Comparison of ENCODE assay signal across 8 mouse cellular contexts in genomic region chr8:22193432-22194010, GRCm38 (mm10). TPM values are rescaled to one million over a fixed set of nuclear protein-coding genes. Genes with fewer than 3 reads are reported as not detected.
DNase-seq lines count a peak whose midpoint lies in the region; ATAC-seq and TF ChIP-seq lines count a peak whose summit lies in the region.

No protein-coding gene starts in this region.

- H3K27me3 ChIP-seq in heart, embryonic 10.5 days (ENCODE audit: insufficient read depth, poor library complexity, severe bottlenecking), result no peaks in the 10 kb centered on the region
- H3K27me3 ChIP-seq in ES-Bruce4 (ENCODE audit: control insufficient read depth, insufficient read depth, low read length, poor library complexity, severe bottlenecking), result no peaks in the 10 kb centered on the region; the same call in 1 of the 2 replicates
- H3K27me3 ChIP-seq in limb, embryonic 12.5 days, result no peaks in the 10 kb centered on the region
- H3K27me3 ChIP-seq in midbrain, embryonic 14.5 days (ENCODE audit: control insufficient read depth, insufficient read depth, low read length), result no peaks in the 10 kb centered on the region

- peak overlapping the region; percentile 99 for H3K9ac ChIP-seq in ES-Bruce4 (ENCODE audit: low read depth, poor library complexity, severe bottlenecking)
- H3K9ac ChIP-seq in limb, embryonic 12.5 days (replicated peaks), result peak overlapping the region; percentile 89
- peak overlapping the region; percentile 94 for H3K9ac ChIP-seq in midbrain, embryonic 14.5 days (replicated peaks; ENCODE audit: low read length)

- no peak for TF ChIP-seq POLR2A in ES-Bruce4 (IDR thresholded peaks at IDR 0.05; ENCODE audit: insufficient read depth, low read length)

- TF ChIP-seq EP300 in ES-Bruce4 (IDR thresholded peaks at IDR 0.05; ENCODE audit: insufficient read depth, low read depth, low read length), result no peak

- H3K4me1 ChIP-seq in heart, embryonic 10.5 days, result peaks cover 12% of the 10 kb centered on the region
- peaks cover 2% of the 10 kb centered on the region for H3K4me1 ChIP-seq in ES-Bruce4 (ENCODE audit: control insufficient read depth, insufficient read depth, low read length)
- H3K4me1 ChIP-seq in limb, embryonic 12.5 days (replicated peaks), result peaks cover 13% of the 10 kb centered on the region
- peaks cover 14% of the 10 kb centered on the region for H3K4me1 ChIP-seq in midbrain, embryonic 14.5 days (ENCODE audit: control insufficient read depth, insufficient read depth, low read length)

- peak; percentile 50 for ATAC-seq in erythroid progenitor cell, adult 5-6 weeks (replicated peaks; ENCODE audit: low FRiP score, poor library complexity, severe bottlenecking)
- peak; percentile 45; the same call in 1 of the 2 replicates for ATAC-seq in limb, embryonic 12.5 days (ENCODE audit: insufficient number of reproducible peaks, insufficient read depth, low FRiP score, low TSS enrichment, low read depth)
- no peak for ATAC-seq in midbrain, embryonic 14.5 days (ENCODE audit: low FRiP score, low TSS enrichment)

- H3K27ac ChIP-seq in heart, embryonic 10.5 days, result peak overlapping the region; percentile 98
- peak overlapping the region; percentile 50; the same call in 1 of the 2 replicates for H3K27ac ChIP-seq in ES-Bruce4 (ENCODE audit: insufficient read depth, low read length)
- peak overlapping the region; percentile 99 for H3K27ac ChIP-seq in limb, embryonic 12.5 days
- peak overlapping the region; percentile 97 for H3K27ac ChIP-seq in midbrain, embryonic 14.5 days (replicated peaks; ENCODE audit: low read depth, low read length)

- intact Hi-C loops in heart, postnatal 36 days (cut with DNase I), result loop anchor here (2.0 to 10.0 kb wide), 4 partner anchors 33 to 204 kb away; partner anchors contain the start of genes Slc25a15 and Thsd1

- no peak for DNase-seq in heart, embryonic 10.5 days (ENCODE audit: low spot score)
- DNase-seq in heart, postnatal 36 days, result no peak
- DNase-seq in midbrain, embryonic 14.5 days, result no peak
- no peak for DNase-seq in right cerebral cortex, postnatal 10 days (ENCODE audit: low spot score in 2 of 2)
- no peak for DNase-seq in layer of hippocampus, postnatal 14 days (ENCODE audit: low spot score in 2 of 2)

- H3K4me3 ChIP-seq in heart, embryonic 10.5 days, result peak overlapping the region; percentile 87
- peak overlapping the region; percentile 88 for H3K4me3 ChIP-seq in ES-Bruce4 (ENCODE audit: low read depth, low read length)
- H3K4me3 ChIP-seq in limb, embryonic 12.5 days (replicated peaks), result peak overlapping the region; percentile 76
- peak overlapping the region; percentile 83 for H3K4me3 ChIP-seq in midbrain, embryonic 14.5 days (replicated peaks; ENCODE audit: low read depth, low read length)

- TF ChIP-seq CTCF in ES-Bruce4 (IDR thresholded peaks at IDR 0.05; ENCODE audit: low read depth, low read length), result no peak

- H3K4me2 ChIP-seq in limb, embryonic 12.5 days, result peak overlapping the region; percentile 68
- peak overlapping the region; percentile 75 for H3K4me2 ChIP-seq in midbrain, embryonic 14.5 days (ENCODE audit: low read length)

- peaks cover 5% of the 10 kb centered on the region; the same call in 1 of the 2 replicates for H3K36me3 ChIP-seq in heart, embryonic 10.5 days
- H3K36me3 ChIP-seq in ES-Bruce4 (ENCODE audit: control insufficient read depth, insufficient read depth, low read length, poor library complexity, severe bottlenecking), result no peaks in the 10 kb centered on the region
- H3K36me3 ChIP-seq in limb, embryonic 12.5 days, result peaks cover 9% of the 10 kb centered on the region; the same call in 1 of the 2 replicates
- no peaks in the 10 kb centered on the region for H3K36me3 ChIP-seq in midbrain, embryonic 14.5 days (ENCODE audit: control insufficient read depth, insufficient read depth, low read length)

- 13% methylated on average over 12 of the region's 12 CpGs for WGBS in heart, embryonic 10.5 days
- WGBS in limb, embryonic 12.5 days, result 15% methylated on average over 12 of the region's 12 CpGs
- WGBS in midbrain, embryonic 14.5 days, result 15% methylated on average over 12 of the region's 12 CpGs

- no peaks in the 10 kb centered on the region for H3K9me3 ChIP-seq in heart, embryonic 10.5 days
- no peaks in the 10 kb centered on the region for H3K9me3 ChIP-seq in ES-Bruce4 (replicated peaks; ENCODE audit: control insufficient read depth, insufficient read depth, low read length, poor library complexity, severe bottlenecking)
- no peaks in the 10 kb centered on the region for H3K9me3 ChIP-seq in limb, embryonic 12.5 days
- no peaks in the 10 kb centered on the region for H3K9me3 ChIP-seq in midbrain, embryonic 14.5 days (ENCODE audit: control insufficient read depth, low read length)

RNA-seq across cellular contexts. Expression of gene Vps36, which starts 0.9 kb away (rescaled TPM):
- polyA plus RNA-seq in heart, embryonic 10.5 days (2016; fragmentation: Nextera tagmentation; extraction: Ambion mirVana), result 26.6 and 31.5 TPM in 2 replicates
- total RNA-seq in heart, postnatal 36 days (2021), result 10 to 100 TPM; 23.7 to 31.2 TPM
- polyA plus RNA-seq in ES-Bruce4 (2011; ENCODE audit: insufficient read depth, insufficient read length, low read depth, missing spikeins), result 52.4 and 55.7 TPM in 2 replicates
- total RNA-seq in erythroid progenitor cell, adult 5-6 weeks (2015; ENCODE audit: low replicate concordance), result 7.1 and 7.2 TPM in 2 replicates
- 6.0 and 6.1 TPM in 2 replicates for total RNA-seq in erythroid progenitor cell, adult 5-6 weeks (2017; ENCODE audit: low replicate concordance)
- 34.7 and 36.6 TPM in 2 replicates for polyA plus RNA-seq in limb, embryonic 12.5 days (2016; fragmentation: Nextera tagmentation; extraction: Ambion mirVana)
- polyA plus RNA-seq in midbrain, embryonic 14.5 days (2014; fragmentation: Nextera tagmentation; extraction: Ambion mirVana), result 36.1 and 39.9 TPM in 2 replicates
- 10 to 100 TPM; 31.6 to 37.6 TPM for total RNA-seq in layer of hippocampus, postnatal 14 days (2021)

RNA-seq across cellular contexts. Expression of gene Ckap2, which starts 7.9 kb away (rescaled TPM):
- polyA plus RNA-seq in heart, embryonic 10.5 days (2016; fragmentation: Nextera tagmentation; extraction: Ambion mirVana), result 37.4 and 38.9 TPM in 2 replicates
- total RNA-seq in heart, postnatal 36 days (2021), result 1 to 10 TPM in 1 of 2 experiments, under 1 TPM in 1; 0.76 to 1.1 TPM
- 157 and 168 TPM in 2 replicates for polyA plus RNA-seq in ES-Bruce4 (2011; ENCODE audit: insufficient read depth, insufficient read length, low read depth, missing spikeins)
- 292 and 294 TPM in 2 replicates for total RNA-seq in erythroid progenitor cell, adult 5-6 weeks (2015; ENCODE audit: low replicate concordance)
- 270 and 283 TPM in 2 replicates for total RNA-seq in erythroid progenitor cell, adult 5-6 weeks (2017; ENCODE audit: low replicate concordance)
- polyA plus RNA-seq in limb, embryonic 12.5 days (2016; fragmentation: Nextera tagmentation; extraction: Ambion mirVana), result 49.4 and 50.4 TPM in 2 replicates
- 8.3 and 15.5 TPM in 2 replicates for polyA plus RNA-seq in midbrain, embryonic 14.5 days (2014; fragmentation: Nextera tagmentation; extraction: Ambion mirVana)
- 1 to 10 TPM; 2.4 to 2.8 TPM for total RNA-seq in layer of hippocampus, postnatal 14 days (2021)

RNA-seq across cellular contexts. Expression of gene Nek3, which starts 27.3 kb away (rescaled TPM):
- polyA plus RNA-seq in heart, embryonic 10.5 days (2016; fragmentation: Nextera tagmentation; extraction: Ambion mirVana), result 5.4 and 6.1 TPM in 2 replicates
- total RNA-seq in heart, postnatal 36 days (2021), result 1 to 10 TPM; 1.6 to 2.1 TPM
- 8.4 and 11.2 TPM in 2 replicates for polyA plus RNA-seq in ES-Bruce4 (2011; ENCODE audit: insufficient read depth, insufficient read length, low read depth, missing spikeins)
- 18.9 and 45.0 TPM in 2 replicates for total RNA-seq in erythroid progenitor cell, adult 5-6 weeks (2015; ENCODE audit: low replicate concordance)
- total RNA-seq in erythroid progenitor cell, adult 5-6 weeks (2017; ENCODE audit: low replicate concordance), result 39.0 and 46.9 TPM in 2 replicates
- polyA plus RNA-seq in limb, embryonic 12.5 days (2016; fragmentation: Nextera tagmentation; extraction: Ambion mirVana), result 7.2 and 7.4 TPM in 2 replicates
- 6.1 and 9.2 TPM in 2 replicates for polyA plus RNA-seq in midbrain, embryonic 14.5 days (2014; fragmentation: Nextera tagmentation; extraction: Ambion mirVana)
- total RNA-seq in layer of hippocampus, postnatal 14 days (2021), result 1 to 10 TPM; 2.5 to 4.0 TPM

RNA-seq across cellular contexts. Expression of gene Thsd1, which starts 33.6 kb away (rescaled TPM):
- 12.2 and 15.4 TPM in 2 replicates for polyA plus RNA-seq in heart, embryonic 10.5 days (2016; fragmentation: Nextera tagmentation; extraction: Ambion mirVana)
- total RNA-seq in heart, postnatal 36 days (2021), result 1 to 10 TPM; 5.9 to 6.9 TPM
- 0.63 and 0.91 TPM in 2 replicates for polyA plus RNA-seq in ES-Bruce4 (2011; ENCODE audit: insufficient read depth, insufficient read length, low read depth, missing spikeins)
- not detected in 2 replicates for total RNA-seq in erythroid progenitor cell, adult 5-6 weeks (2015; ENCODE audit: low replicate concordance)
- 0.13 TPM in 1 of 2 replicates, not detected in the other for total RNA-seq in erythroid progenitor cell, adult 5-6 weeks (2017; ENCODE audit: low replicate concordance)
- polyA plus RNA-seq in limb, embryonic 12.5 days (2016; fragmentation: Nextera tagmentation; extraction: Ambion mirVana), result 8.0 and 9.7 TPM in 2 replicates
- polyA plus RNA-seq in midbrain, embryonic 14.5 days (2014; fragmentation: Nextera tagmentation; extraction: Ambion mirVana), result 3.8 and 7.9 TPM in 2 replicates
- total RNA-seq in layer of hippocampus, postnatal 14 days (2021), result 1 to 10 TPM; 5.3 to 6.0 TPM
